Mouse (Mus musculus) brain, adult 2 months (tissue): ENCODE measurements at regions not wholly inside any gene's neighbourhood (a gene's known extent, or its start where the extent isn't known, plus 50 kb on each side); places are given as distances from the start of the nearest gene placed in this dataset.

Experiments
- DNase-seq: peaks from one replicate; pipeline ENCODE4 v3.0.0; 2011; ENCODE audit warnings: low read depth, low spot score

DNA sequence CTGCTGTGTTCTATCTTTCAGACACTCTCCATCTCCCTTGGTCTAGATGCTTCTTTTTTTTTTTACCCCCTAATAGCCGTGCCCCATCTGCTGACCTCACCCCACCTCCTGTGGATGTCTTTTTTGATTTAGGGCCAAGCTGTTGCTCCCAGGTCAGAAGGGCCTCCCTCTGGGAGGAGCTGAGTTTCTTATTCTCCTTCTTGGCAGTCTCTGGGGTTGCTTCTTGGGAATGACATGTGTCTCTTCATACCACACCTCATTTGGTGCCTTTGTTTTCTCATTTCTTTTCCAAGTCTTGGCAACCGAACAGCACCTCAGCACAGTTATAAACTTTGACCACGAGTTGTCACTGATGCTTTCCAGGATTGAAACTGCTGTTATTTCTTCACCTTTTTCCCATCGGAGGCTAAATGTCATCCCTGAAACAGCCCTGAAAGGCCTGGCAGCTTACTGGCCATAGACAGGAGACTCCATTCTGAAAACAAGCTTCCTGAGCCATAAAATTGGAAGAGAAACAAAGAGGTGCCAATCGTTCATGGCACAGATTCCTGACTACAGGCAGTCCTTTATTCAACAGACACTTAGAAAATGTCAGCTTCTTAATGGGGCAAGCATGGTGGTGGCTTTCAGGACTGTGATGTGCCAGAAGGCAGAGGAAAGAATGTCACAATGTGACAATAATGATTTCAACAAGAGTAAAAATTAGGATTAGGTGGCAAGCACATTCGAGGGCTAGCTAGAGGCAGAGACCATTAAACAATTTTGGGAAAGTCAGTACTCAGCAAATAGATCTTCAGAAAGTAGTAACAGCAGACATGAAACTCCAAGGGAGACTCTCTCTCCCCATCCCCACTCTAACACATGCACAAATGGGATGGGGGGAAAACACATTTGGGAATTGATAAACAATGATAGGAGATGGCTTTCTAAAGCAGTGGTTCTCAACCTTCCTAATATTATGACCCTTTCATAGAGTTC, 197.1 kb upstream of the Arrdc4 start:
- no peak for DNase-seq

DNA sequence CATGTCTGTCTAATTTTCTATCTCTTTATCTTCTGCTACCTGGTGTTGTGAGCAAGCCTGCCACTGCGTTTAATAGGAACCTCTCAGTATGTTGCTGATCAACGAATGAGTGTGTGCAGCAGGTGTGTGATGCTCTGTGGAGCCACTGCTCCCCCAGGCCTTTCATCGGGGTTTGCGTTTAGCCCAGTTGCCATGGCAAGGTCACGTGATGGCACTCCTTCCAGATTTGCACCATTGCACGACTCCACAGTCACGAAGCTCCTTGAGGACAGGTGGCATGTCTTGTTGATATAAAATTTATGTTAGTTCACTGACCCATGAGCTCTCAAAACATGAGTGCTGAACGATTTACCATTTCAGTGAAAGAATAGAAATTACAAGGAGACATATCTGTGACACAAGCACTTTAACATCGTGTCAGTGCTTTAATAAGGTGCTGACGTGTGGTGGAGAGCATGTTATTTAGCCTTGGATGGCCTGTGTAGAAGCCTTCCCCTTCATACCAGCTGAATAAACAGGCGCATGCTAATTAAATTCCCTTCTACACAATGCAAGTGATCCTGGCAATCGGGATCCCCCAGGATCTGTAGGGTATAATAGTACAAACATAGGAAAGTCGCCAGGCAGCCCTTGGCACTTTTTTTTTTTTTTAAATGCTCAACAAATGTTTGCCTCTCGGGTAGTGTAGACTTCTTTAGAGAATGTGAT, 181.7 kb upstream of the Arrdc4 start:
- DNase-seq: no peak

DNA sequence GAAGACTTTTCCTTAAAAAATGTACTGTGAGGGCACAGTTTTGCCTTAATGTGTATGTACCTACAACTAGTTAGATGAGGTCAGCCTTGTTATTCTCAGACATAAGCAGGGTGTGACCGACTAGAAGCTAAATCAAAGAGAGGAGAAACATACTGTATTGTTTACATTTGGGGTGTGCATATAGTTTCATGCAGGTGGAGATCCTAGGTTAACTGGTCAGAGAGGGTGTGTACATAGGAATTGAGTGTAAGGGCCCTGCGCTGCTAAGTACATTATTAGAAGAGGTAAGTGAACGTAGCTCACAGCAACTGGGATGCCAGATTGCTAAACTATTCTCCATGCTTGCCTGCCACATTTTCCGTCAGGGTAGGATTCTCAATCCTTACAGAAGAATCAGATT, 180.6 kb upstream of the Arrdc4 start:
- DNase-seq: no peak

DNA sequence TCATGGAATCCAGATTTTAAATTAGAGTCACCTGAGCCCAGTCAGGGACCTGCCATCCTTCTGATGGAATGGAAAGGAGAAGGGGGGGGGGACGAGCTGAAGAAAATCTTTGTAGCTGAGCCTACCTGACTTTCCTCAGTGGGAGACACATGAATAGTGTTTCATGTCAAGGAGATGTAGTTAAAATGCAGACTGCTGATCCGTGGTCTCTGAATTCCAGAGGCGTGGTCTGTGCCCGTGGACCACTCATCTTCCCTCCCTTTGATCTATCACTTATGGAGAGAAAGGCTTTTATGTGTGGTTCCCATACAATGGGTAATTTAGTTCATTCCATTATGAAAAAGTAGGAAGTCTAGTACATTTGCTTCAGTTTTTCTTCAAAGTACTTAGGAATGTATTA, 176.6 kb upstream of the Arrdc4 start:
- no peak for DNase-seq

DNA sequence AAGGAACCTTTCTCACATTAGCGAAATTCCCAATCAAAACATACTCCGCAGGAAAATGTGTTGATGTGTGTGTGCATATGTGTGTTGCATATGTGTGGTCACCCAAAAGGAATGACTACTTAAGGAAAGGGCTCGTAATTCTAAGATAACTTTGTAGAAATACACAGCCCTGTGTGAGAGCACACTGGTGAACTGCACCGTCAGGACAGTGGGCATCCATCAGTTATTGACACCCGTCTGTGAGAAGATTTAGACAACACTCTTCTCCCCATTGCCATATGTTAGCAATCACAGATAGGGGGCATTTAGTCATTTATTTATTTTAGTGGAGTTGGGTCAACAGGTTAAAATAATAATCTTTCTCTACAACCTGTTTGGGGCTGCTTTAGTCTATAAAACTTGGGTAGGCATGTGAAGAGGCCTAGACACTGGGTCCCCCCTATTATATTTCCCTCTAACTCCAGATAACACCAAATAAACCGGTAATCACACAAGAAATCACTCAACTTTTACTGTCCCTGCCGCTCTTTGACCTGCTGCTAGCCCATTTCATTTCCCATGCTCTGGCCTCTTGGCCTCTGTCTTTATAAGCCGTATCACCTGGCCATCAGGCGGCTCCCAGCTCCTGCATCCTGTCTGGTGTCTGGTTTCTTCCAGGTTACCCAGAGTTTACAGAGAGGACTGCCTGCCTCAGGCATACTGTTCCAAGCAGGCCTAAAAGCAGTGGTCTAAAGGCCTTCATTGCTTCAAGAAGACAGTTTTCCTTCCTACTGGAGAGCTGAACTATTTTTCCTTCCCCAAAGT, 169.8 kb upstream of the Arrdc4 start:
- DNase-seq: no peak

DNA sequence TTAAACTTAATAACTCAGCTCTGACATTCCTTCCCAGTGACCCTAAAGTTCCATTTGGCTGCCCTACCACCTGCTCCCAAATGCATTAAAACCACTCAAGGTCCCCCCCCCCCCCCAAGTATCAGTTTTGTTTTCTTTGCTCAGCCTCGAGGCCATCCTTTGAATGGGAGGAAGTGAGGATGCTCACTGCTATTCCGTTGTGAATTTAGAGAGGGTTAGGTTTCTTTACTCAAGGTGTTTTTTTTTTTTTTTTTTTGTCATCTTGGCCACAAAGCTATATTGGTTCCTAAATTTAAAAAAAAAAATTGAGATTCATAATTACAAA, 168.8 kb upstream of the Arrdc4 start:
- no peak for DNase-seq

DNA sequence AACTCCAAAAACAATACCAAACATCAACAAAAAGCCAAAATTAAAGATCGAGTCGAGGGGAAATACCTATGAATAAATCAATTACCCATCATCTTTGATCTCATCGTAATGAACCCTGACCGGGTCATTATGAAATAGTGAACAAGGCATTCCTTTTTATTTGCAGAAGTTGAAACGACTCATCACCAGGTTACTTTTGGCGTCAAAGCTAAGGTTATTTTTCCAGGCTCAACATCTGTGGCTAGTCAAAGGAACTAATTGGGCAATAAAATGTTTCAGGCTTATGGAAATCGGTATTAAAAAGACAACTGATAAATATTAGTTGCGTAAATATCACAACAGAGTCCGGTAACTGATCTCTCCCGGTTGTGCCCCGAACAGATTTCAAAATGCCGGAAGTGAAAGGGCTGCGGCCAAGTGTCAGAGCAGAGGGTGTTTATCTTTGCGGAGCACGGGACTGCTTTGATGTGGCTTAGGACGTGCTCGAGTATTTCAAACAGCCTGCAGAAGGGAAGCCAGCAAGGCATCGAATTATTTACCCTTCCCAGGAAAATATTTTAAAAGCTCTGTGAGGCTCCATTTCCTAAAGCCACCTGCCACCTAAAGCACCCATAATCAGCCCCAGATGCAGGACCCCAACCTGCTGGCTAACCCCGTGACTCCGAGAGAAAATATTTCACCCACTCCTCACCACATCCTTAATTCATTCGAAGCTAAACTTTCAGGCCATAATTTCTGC, 168.3 kb upstream of the Arrdc4 start:
- DNase-seq: no peak

DNA sequence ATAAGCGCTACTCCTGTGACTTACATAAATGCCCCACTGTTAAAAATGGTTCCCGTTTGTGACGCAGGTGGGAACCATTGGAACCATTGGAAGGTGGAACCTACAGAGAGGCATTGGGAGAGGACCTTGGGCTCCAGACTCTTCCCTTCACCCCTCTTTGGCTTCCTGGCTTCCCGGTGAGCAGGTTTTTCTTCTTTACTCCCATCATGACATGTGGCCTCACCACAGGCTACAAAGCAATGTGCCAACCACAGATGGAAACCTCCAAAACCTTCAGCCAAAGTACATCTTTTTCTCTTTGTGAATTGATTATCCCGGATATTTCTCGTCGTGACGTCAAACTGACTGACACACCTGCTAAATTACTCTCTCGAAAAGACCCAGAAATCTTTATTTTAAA, 166.9 kb upstream of the Arrdc4 start:
- peak; percentile 64 for DNase-seq

DNA sequence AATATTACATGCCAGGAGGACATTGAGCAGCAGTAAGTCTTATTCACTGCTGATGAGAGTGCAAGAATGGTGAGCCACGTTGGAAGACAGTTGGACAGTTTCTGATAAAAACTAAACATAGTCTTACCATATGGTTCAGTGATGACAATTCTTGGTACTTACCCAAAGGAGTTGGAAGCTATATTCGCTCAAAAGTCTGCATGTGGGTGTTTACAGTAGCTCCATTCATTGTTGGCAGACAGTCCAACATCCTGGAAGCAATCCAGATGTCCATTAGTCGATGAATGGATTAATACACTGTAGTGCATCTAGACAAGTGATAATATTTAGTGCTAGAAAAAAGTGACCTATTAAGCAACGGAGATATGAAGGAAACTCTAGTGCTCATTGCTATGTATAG, 165.3 kb upstream of the Arrdc4 start:
- DNase-seq: peak; percentile 81

DNA sequence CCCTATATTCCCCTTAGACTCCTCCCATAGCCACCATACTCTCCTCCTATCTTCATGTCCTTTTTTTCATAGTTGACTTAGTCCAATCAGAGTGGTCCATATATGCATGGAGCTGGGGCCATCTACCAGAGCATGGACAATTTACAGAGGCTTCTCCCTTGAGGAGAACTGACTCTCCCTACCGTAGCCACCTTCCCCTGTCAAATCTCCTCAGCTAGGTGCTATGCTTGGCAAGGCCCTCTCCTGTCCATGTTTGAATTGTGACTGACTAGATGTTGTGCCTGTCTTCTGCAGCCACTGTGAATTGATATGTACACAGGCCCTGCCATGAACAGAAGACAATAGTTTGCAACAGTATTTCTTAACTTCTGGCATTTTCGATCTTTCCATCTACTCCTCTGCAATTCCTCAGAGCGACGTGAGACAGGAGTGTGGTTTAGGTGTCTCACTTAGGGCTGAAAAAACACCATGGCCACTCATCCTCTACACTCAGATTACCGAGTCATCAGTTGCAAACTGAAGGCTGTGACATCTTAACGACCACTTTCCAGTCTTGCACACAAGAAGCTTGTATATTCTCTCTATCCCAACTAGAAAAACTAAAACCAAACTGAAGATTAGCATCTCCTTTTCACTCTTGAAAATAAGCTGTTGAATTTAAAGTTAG, 163.1 kb upstream of the Arrdc4 start:
- no peak for DNase-seq

DNA sequence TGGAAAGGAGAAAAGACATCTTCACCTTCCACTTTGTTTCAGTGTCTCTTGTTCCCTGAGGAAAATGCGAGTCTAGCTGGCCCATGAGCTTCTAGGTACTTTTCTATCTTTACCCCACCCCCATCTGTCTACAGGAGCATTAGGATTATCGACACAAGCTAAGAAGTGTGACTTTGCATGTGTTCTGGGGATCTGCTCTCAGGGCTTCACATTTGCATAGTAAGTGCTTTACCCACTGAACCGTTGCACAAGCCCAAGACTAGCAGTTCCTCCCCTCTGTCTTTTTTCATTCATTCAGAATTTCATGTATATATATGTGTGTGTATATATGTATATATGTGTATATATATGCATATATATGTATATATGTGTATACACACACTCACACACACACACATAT, 162.5 kb upstream of the Arrdc4 start:
- DNase-seq: no peak

DNA sequence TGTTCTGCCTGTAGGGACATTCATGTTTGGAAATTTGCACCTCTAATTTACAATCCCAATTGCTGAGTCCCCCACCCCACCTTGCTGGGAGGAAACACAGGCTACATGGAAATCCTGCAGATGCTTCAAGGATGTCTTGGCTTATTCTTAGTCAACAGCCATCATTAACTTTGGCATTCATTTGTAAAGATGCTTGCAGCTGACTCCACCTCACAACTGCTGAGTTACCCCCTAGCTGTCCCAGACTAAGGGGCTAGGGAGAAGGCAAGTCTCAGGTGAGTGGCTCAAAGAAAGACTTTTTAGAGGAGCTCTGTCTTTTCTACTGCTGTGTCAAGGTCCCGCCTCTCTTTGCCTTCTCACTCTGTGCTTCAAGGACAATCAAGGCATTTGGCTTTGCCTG, 160.7 kb upstream of the Arrdc4 start:
- DNase-seq: no peak

DNA sequence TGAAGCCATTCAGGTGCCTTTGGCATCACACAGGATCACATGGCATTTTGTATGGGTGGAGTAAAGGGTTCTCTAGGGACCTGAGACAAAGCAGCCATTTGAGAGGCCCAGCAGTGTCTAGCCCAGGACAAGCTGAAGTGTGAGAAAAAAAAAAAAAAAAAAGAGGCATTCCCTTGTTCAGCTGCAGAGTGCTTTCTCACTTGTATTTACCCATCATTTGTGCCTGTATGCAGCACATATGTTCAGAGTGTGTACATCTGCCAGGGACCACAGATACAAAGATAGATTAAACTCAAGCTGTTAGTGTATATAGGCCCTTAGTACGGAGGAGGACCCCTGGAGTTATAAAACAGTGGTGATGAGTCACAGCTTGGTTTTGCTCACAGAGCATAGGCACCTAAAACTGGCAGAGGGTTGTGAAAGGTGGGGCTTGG, 159.4 kb upstream of the Arrdc4 start:
- peak; percentile 72 for DNase-seq

DNA sequence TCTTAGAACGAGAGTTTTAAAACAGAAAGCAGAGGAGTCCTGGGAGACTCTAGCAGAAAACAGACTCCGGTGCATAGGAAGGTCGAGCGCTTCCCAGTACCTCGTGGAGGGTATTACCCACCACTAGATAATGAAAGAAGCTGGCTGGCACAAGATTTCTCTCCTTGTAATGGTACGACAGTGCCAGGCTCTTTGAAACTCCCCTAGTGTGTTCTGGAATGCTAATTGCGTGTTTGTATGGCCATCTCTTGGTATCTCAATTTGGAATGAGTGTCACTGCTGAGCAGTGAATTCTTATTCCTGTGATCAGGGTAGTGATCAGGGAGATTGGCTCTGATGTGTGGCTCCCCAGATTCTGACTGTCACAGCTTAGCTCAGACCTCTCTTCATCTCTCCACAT, 158.8 kb upstream of the Arrdc4 start:
- no peak for DNase-seq

DNA sequence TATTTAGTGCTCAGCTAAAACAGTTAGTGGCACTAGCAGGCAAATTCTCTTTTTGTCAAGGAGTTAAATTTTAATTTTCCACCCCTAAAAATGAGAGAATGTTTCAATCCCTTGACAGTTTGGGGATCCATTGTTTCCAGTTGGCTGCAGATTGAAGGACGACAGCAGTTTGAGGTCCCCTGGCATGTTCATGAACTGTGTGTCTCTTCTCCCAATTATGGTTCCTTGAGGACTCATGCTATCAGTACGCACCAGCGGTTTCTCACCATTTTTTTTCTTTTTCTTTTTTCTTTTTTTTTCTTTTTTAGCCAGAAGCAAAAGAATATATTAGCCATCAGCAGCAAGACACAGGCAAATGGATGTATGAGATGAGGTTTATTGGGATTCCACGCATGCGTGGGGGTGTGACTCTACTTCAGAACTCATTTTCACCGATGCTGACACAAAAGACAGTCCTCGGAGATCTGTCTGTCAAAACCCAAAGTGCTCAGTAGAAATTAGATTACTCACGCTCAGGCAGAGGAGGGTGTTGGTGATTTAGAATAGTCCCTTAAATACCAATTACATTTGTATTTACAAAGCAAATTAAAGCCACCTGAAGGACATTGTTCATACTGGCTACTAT, 157.8 kb upstream of the Arrdc4 start:
- DNase-seq: peak; percentile 23

DNA sequence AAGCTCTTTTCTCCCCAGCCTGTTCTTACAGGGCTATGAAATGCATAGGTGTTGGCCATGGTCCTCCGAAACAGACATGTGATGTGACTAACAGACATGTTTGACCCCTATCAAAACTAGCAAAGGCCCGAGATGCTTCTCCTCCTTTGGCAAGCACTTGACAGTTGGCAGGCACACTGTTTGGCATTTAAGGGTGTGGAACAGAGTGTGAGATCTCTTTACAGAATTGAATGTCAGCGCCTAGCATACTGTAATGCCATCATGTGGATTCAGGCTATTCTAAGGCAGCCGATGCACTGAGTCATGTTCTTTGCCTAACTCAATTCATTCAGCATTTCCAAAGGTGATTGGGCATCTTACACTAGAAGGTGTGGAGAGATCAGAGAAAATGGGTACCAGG, 156.8 kb upstream of the Arrdc4 start:
- DNase-seq: peak; percentile 57

DNA sequence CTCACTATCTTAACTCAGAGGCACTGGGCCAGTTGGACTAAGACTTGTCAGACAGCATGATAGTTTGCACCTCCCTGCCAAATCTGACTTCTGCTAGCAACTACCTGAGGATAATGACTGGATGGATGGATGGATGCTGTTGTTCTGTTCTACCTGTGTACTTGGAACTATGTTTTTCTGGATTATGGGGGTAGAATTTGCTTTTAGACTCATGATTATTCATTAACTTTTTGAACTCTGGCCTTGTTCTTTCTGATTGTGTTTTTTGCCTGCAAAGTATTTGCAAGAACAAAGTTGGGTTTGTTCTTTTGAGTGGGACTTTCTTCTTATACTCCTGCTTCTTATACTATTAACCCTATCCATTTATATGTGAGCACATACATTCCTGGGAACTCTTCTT, 137.1 kb upstream of the Arrdc4 start:
- DNase-seq: no peak

DNA sequence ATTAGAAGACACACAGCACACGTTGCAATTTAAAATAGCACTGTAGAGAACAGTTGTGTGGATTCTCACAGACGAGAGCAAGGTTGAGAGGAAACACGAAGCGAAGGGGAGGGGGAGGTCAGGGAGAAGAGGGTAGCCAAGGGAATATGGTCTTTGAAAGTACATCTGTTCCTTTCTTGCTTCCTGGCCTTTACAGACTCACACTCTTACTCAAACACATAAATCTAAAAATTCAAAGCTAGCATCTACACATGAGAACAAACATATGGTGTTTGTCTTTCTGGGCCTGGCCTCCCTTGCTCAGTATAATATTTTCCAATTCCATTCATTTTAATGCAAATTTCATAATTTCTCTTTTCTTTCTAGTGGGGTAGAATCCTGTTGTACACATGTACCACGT, 124.0 kb upstream of the Arrdc4 start:
- peak; percentile 13 for DNase-seq

DNA sequence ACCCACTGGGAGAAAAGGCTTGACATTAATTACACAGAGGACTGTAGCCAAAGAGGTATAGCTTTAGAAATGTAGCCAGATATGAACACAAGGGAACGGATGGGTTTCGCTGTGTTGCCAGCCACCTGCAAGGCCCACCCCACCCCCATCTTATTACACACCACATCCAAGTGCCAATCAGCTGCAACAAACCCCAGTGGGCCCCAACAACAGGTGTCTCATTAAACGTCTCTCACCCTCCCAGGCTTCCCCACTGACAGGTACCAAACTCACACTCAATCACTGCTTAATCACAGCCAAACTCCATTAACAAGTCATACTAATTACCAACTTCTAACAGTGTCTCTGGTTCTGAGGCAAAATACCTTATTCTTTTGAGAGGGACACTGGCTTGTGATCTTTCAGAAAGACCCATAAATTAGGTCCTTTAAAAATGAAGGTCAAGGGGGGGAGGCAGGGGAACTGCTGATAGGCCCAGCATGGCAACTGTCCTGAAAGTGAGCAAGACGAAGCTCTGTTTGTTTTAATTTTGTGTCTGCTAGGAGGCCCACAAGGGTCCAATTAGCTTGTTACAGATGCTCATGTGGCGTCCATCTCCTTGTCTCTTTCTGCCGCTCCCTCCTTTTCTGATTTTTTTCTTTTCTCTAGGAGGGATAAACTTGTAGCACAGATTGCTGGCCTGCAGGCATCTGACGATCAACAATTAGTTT, 115.4 kb upstream of the Arrdc4 start:
- no peak for DNase-seq
